ENCODE assay signal across 10 mouse cellular contexts in the genomic region with DNA sequence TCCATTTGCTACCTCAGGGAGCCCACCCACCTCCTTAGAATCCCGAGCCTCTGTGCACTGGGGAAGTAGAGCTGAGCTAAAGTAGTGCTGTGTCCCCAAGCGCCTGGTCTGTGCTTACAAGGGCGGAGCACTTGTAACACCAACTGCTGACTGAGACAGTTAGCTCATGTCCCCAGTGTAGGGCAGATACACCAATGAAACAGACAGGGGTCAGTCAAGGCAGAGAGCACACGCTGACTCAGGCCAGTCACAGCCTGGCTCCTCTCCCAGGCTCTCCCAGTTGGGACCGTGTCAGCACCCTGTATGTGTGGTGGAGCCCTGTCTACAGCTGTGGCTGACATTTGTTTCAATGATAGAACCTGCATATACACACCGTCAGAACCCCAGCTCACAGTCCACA. TPM values are rescaled to one million over a fixed set of nuclear protein-coding genes. Genes with fewer than 3 reads are reported as not detected.
DNase-seq lines count a peak whose midpoint lies in the region; ATAC-seq lines count a peak whose summit lies in the region.
"Had no signal": no experiment of that assay in that cellular context is flagged by ENCODE, and none has a peak within 500 bp of the region (broad histone marks: within the 10 kb centered on the region; RNA-seq: fewer than 3 reads in every experiment).

No protein-coding gene starts in this region.

- peaks cover 31% of the 10 kb centered on the region for H3K4me1 ChIP-seq in limb, embryonic 10.5 days
- H3K4me1 ChIP-seq in forebrain, embryonic 16.5 days (replicated peaks; ENCODE audit: control insufficient read depth, insufficient read depth, low read length), result no peaks in the 10 kb centered on the region

- H3K36me3 ChIP-seq in limb, embryonic 10.5 days, result 0 out of 2 replicates have a peak, but pooled peaks cover 2% of the 10 kb centered on the region
- no peaks in the 10 kb centered on the region for H3K36me3 ChIP-seq in forebrain, embryonic 16.5 days (ENCODE audit: control insufficient read depth, insufficient read depth)

- no peaks in the 10 kb centered on the region for H3K9me3 ChIP-seq in limb, embryonic 10.5 days (replicated peaks)
- no peaks in the 10 kb centered on the region for H3K9me3 ChIP-seq in forebrain, embryonic 16.5 days (ENCODE audit: control insufficient read depth, low read length)

- WGBS in limb, embryonic 10.5 days, result 75% methylated on average over 6 of the region's 6 CpGs
- WGBS in forebrain, embryonic 16.5 days, result 76% methylated on average over 6 of the region's 6 CpGs

- no peak overlapping the region for H3K9ac ChIP-seq in forebrain, embryonic 16.5 days (replicated peaks; ENCODE audit: low read depth, low read length)

- no peaks in the 10 kb centered on the region for H3K27me3 ChIP-seq in limb, embryonic 10.5 days (ENCODE audit: low read depth, poor library complexity, severe bottlenecking)
- no peaks in the 10 kb centered on the region for H3K27me3 ChIP-seq in forebrain, embryonic 16.5 days (replicated peaks; ENCODE audit: control insufficient read depth, insufficient read depth, low read length)
- H3K27me3 ChIP-seq: Patski had no signal

- H3K27ac ChIP-seq in limb, embryonic 10.5 days, result peak overlapping the region; percentile 42
- no peak overlapping the region for H3K27ac ChIP-seq in forebrain, embryonic 16.5 days (ENCODE audit: low read length)

- DNase-seq in urinary bladder, postnatal 14 days (ENCODE audit: low spot score), result peak; percentile 15
- DNase-seq in urinary bladder, adult 18-20 months (ENCODE audit: low spot score in 2 of 2), result no peak
- DNase-seq in heart, adult 8-10 months (ENCODE audit: low spot score), result peak; percentile 72
- DNase-seq in limb, embryonic 10.5 days (ENCODE audit: low spot score), result no peak
- peak; percentile 20 for DNase-seq in yolk sac, embryonic 10.5 days (ENCODE audit: low spot score)
- DNase-seq in frontal cortex, adult 2 months (ENCODE audit: extremely low spot score in 1 of 2, low spot score in 1 of 2), result no peak
- no peak for DNase-seq in ovary, adult 18-20 months (ENCODE audit: low spot score)

- H3K4me3 ChIP-seq in limb, embryonic 10.5 days, result no peak overlapping the region
- no peak overlapping the region for H3K4me3 ChIP-seq in forebrain, embryonic 16.5 days (replicated peaks; ENCODE audit: low read length)

- H3K4me2 ChIP-seq in forebrain, embryonic 16.5 days (ENCODE audit: low read length), result no peak overlapping the region

- no peak for ATAC-seq in forebrain, embryonic 16.5 days
- ATAC-seq: intestine, embryonic 16.5 days; Patski had no signal

RNA-seq across cellular contexts. Expression of gene Emilin2, which starts 25.8 kb away (rescaled TPM):
- total RNA-seq in heart, adult 8-10 months (2022), result 10 to 100 TPM; 25.3 to 46.2 (median 41.1) TPM
- polyA plus RNA-seq in limb, embryonic 10.5 days (2016; fragmentation: Nextera tagmentation; extraction: Ambion mirVana), result 30.0 and 36.1 TPM in 2 replicates
- polyA plus RNA-seq in frontal cortex, adult 2 months (2012; rRNA removed), result 1.4 and 1.6 TPM in 2 replicates
- polyA plus RNA-seq in forebrain, embryonic 16.5 days (2015; fragmentation: Nextera tagmentation; extraction: Ambion mirVana), result 1.2 and 1.4 TPM in 2 replicates

Comparison
In these comparisons a context has a peak if more than half of its experiments do, and no peak if none do; other contexts are left out.
1. DNase-seq: peak in urinary bladder, postnatal 14 days (single experiment), heart, adult 8-10 months (single experiment) and yolk sac, embryonic 10.5 days (single experiment); none in urinary bladder, adult 18-20 months (0 of 2), limb, embryonic 10.5 days (single experiment), frontal cortex, adult 2 months (0 of 2) and ovary, adult 18-20 months (single experiment).
2. RNA of gene Emilin2, which starts 25.8 kb away (polyA plus RNA-seq): 30.0 to 36.1 TPM in limb, embryonic 10.5 days; 1.4 to 1.6 TPM in frontal cortex, adult 2 months and 1.2 to 1.4 TPM in forebrain, embryonic 16.5 days; every median in the first group is over 10 times any median in the second.